Mouse (Mus musculus) brain, embryonic 18.5 days (tissue): ENCODE data around the gene En2.

Experiments used
- DNase-seq: peaks from one replicate; pipeline ENCODE4 v3.0.0-alpha.2; 2012; ENCODE audit warnings: low read depth, low spot score

En2 gene

DNA sequence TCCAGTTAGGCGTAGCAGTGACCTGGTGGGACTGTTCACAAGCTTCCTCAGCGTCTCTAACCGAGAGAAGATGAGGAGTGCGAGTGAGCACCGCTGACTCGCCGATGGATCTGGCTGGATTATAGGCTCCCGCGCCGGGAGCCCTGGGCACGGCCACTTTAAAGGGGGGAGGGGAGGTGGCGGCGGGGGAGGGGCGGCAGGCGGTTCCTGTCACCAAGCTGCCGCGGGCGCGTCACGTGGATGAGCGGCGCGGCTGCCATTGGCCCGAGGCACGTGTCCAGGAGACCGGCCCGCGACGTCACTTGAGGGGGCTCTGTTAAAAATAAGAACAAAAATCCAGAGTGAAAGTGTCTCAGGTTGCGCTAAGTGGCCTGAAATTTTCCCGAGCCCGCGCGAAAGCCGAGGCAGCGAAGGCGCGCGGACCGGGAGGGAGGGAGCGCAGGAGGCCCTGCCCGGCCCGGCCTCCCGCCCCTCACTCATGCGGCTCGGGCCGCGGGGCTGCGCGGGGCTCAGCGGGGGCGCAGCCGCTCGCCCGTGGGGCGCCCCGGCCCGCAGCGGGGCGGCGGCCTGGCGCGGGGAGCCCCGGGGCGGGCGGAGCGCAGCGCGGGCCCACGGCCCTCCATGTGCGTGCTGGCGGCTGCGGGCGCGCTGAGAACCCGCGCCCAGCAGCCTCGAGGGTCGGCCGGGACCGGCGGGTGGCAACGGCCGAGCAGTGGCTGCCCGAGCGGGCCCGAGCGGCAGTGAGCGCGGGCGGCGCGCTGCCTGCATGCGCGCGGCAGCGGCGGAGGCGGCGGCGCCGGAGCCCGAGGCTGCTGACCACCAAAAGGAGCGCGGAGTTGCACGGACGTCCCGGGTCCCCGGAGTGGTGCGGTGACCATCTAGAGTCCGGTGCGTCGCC lies at the start of gene En2:
Gene En2, plus strand, starts transcription at position 337 of the 898 bp plus-strand sequence.
- DNase-seq: no peak

DNA sequence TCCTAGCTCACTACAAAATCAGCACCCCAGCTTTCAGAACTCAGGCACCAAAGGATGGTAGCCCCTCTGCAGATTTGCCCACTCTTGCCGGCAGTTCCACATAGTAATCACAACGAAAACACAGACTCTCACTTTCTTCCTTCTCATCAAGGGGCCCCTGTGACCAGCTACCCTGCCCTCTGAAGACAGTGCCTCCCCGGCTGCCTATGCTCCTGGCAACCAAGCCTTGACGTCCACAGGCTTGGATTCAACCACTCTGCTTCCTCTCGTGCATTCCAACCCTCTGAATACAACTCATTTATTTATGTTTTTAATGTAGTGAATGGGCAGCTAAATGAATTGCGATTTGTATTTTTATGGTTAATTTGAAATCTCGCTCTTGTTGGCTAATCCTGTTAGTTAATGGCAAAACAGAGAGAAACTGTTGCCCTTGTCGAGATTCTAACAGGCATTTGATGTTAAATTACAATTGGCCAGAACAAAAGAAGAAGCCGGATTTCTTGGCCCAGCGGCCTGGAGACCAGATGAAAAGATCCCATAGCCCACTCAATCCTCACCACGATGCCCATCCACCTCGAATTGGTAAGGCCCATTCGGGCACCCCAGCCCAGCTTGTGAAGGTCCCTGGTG lies 48.1 kb upstream of the En2 start:
- DNase-seq: no peak

DNA sequence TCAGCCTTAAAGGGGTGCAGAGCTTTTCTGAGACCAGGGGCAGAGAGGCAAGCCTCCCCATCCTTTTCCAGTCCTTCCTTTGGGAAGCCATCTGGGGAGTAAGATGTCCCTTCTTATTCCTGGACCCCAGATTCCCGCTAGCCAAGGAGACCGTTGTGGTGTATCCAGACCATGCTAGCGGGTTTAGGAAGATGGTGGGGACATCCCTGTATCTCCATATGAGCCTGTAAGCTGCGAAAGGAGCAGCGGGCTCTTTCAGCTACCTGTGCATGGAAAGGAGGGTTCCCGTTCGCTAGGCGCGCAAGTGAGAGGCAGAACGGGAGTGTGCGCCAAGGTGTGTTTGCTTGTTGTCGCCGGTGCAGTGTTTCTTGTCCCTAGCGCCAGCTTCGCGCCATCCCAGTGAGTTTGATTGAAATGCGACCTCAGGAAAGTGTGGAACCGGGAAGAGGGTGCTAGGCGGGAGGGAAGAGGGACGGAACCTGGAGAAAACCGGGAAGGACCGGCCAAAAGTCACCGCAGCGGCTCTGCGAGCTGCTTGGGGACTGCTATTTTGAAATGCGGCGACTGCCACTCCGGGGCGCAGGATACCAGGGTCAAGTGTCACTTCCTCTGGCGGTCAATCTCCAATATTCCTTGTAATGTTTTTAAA lies 47.5 kb upstream of the En2 start:
- no peak for DNase-seq

DNA sequence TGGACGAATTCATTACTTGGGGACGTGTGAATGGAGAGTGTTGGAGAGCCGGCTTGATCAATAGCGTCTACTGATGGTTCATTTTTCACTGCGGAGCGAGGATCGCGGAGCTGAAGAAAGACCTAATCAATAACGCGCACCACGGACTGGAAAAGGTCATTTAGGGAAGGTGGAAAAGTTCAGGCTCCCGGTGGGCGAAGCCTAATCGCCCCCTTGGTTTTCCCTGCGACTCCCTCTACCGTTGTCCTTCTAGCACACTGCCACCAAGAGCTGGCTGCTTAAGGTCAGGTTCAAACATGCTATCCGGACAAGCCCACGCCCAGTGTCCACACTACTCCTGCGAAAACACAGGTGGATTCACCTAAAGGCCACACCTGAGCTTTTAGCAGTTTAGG lies 47.0 kb upstream of the En2 start:
- DNase-seq: no peak

DNA sequence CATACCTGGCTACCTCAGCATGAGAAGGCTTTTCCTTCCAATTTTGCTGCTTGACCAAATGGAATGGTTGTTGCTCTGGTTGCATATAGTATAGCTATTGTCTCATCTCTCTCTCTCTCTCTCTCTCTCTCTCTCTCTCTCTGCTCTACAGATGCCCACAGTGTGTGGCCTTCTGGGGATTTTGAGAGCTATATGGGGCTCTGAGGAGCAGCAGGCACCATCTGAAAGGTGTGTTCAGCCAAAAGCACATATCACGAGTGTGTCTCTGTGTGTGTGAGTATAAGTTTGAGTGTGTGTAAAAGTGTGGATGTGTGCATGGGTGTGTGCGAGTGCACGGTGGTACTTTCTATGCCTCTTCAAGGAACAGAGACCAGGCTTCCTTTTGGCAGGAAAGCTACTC lies 45.9 kb upstream of the En2 start:
- DNase-seq: no peak

DNA sequence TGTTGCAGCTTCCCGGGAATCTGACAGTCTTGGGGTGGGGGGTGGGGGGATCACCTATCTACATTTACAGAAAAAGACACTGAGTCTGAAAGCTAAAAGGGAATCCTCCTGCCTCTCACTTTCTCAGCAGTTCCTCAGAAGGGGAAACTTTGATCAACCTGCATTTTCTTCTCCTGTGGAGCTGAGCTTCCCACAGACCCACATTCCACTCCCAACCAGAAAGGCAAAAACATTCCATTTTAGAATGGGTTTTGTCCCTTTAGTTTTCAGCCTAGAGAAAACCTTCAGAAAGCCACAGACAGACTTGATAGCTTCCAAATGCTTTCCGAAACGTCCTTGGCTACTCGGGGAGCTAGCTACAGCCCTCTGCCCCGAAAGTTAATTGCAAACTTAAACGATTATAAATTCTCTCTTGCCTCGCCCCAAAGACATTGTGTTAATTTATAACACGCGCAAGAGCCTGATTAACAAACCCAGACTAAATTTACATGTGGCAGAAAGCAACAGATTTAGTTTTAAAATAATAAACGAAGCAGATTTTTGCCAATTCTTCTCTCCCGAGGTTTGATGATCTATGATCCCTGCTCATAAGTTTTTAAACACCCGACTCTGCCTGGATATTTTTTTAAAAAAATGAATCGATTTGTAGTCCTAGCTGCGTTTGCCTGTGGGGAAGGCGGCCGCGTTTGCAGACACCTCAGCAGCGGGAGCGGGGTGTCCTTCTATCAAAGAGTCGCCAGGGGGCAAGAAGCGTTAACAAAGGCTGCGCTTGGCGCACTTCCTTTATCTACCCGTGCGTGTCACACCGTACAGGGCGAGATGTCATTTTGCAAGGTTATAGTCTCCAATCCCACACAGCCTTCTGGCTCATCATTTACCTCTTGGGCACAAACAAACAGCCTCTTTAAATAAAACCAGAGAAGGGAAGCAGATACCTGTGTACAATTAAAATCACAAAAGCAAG lies 42.7 kb upstream of the En2 start:
- no peak for DNase-seq

DNA sequence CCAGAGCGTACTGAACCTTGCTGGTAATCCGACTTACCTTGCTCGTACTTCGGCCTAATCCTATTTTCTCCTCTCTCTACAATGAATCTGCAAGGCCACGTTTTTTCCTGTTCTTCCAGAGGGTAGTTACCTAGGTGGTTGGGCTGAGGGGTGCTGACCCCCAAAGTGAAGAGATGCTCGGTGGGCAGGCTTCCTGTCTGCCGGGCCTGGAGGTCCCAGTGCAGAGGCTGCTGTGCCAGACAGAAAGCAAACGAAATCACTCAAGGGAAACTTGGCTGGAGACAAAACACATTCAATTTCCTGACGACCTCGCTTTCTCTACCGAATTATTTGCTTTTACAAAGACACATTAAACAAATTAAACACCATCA lies 42.1 kb upstream of the En2 start:
- no peak for DNase-seq

DNA sequence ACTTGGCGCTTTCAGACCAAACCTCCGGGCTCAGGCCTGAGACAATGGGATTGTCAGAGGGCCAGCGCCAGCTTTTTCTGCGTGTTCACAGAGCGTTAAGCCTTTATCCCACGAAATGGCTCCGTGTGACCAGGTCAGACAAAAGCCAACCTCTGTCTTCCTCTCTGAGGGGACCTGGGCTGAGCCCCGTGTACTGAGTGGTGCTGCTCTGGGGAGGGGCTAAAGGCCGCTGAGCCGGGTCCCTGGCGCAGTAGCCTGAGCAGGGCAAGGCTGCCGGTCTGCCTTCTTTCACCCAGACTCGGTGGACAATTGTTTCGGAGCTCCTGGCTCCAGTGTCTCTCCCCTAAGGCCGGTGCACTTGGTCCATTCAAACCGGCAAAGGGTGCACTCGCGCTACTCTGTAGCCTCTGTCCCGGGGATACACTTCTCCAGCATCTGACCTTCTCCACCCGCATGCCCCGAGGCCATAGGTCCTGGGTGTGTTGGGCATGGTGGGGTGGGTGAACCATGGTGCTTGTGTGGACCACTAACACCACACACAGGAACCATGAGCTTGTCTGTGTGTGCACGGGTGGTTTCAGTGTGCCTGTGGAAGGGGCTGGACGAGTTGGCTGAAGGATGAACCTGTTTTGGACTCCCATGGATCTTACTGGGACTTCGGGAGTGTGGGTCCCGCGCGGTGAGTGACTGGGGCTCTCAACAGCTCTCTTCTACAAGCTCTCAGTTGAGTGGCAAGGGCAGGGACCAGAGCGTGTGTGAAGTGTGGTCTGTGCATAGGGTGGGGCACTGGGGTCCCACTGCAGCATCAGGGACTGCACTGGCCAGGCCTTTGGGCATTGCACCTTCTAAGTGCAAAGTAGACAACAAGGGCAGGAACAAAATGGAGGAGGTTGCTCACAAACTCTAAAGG lies 40.9 kb upstream of the En2 start:
- DNase-seq: no peak

DNA sequence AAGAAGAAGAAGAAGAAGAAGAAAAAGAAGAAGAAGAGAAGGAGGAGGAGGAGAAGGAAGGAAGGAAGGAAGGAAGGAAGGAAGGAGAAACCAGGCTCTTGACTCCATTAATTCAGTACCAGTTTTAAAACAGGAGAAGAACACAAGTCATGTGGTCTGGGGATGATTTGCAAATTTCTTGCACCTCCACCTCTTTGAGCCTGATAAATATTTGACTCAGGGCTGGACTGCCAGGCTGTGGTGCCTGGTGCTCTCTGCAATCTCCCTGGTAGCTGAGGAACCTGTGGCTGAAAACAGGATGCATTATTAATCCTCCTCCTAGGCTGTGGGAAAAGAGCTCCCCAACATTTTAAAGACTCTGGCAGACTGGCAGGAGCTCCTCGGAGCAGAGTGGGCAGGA lies 36.6 kb upstream of the En2 start:
- DNase-seq: no peak

DNA sequence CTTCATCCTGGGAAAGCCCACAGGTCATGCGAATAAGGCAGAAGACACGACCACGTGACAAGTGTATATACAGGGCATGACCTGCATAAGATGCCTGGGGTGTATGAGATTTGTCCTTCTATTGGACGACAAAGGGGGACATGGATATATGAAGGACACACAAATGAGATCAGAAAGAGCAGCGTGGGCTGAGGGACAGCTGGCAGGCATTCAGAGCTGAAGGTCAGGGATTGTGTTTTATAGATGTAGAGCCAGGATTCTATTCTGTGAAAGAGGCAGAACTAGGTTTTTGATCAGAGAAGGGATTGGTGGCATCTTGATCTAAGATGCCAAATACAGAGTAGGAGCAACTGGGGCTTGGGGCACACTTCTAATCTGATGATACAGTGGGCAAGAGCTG lies 33.3 kb upstream of the En2 start:
- no peak for DNase-seq

DNA sequence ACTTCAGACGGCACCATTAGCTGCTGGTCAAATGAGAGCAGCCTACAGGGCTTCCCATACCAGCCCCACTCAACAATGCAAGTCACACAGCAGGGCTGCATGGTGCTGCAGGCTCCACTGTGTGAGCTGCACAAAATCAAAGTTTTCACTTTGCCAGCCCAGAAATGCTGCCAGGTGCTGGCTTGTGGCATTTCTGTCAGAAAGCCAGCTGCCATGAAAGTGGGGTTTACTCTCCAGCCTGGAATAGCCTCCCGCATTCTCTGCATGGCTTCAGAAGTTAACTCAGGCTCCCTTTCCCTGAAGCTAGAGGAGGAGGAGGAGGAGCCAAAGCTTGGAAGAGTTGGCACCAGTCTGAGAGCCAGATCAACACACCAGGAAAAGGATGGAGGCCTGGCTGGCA lies 29.1 kb upstream of the En2 start:
- no peak for DNase-seq

DNA sequence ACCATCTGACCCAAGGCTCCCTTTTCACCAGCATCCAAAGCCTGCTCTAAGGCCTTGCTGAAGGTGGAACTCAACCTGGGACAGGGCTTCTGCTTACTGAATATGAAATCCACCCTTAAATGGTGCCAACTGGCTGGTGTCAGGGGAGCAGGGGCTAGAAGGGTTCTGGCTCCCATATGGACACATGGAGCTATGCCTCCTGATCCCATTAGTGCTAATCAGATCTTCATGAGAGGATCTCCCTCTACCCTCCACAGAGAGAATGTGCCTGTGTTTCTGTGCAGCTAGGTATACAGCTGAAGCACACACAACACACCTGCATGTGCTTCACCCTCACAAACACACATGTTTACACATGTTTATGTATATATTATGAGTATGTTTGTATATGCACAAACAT lies 20.9 kb upstream of the En2 start:
- no peak for DNase-seq

DNA sequence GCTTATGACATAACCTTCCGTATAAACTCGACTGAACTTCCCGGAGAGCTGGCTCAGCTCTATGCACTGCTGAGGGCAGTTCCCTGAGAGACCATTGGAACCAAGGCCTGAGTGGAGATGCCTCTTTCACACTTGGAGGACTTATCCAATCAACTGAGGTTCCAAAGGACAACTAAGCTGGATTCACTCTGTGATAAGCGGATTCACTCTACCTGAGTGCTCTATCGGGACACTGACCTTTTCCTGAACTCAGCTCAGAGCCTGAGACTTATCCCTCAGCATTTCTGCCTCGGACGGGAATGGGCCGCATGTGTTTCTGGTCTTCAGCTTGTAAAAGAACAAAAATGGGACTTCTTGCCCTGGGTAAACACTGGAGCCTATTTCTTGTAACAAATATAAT lies 19.5 kb upstream of the En2 start:
- DNase-seq: no peak

DNA sequence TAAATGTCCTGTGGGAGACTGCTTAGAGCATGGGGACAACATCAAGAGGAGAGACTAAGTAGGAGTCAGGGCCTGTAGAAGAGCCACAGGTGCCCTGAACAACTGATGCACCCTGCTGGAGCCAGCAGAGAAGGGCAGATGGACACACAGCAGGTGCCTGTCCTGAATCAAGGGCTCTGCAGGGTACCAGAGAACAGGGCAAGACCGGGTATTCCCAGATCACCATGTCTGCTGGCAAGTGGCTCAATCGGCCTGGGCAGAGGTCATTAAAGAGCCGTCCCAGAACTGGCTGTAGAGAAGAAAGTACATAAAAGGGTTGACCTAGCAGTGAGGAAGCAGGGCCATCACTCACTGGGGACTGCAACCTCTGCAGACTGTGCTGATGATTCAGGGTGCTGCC lies 17.0 kb upstream of the En2 start:
- DNase-seq: no peak

DNA sequence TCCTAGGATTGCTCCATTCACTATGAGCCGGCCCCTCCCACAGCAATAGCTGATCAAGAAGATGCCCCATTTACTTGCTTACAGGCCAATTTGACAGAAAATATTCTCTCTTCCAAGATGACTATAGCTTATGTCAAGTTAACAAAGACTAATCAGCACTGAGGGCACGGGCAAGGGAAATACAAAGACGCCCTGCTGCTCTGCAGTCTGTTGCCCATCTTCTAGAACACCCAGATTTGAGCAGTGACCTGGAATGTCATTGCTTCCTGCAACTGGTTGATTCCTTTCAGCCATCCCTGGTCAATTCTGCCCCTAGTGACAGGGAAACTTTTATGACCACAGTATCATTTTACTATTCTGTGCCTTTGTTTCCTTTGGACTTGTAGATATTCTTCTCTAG lies 16.1 kb upstream of the En2 start:
- no peak for DNase-seq

DNA sequence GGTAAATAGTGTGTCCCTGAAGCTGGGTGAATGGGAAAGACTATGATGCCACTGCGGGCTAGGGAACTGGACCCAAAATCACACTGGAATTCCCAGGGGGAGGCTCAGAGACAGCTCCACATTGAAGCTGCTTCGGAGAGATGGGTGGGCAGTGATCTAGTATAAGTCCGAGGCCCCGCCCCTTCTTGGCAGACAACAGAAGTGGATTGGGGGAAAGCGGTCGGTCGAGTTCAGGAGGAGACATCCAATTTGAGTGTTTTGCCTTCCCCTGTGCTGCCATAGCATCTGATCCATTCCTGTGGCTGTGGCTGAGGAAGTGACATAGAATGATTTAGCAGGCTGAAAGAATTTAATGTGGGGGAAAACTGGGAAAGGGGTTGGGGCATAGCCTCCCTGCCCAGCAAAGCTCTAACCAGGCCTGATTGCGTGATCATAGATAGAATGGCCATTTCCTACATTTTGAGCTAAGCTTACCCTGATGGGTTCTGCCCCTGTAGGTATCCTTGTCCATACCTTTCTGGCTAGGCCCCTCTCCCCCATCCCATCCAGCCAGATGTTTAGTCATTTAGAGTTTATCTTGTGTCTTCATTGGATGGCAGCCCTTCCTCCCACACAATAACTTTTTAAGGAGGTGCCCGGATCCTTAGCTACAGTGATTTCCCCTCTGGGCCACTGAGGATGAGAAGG lies 8.3 kb upstream of the En2 start:
- no peak for DNase-seq

DNA sequence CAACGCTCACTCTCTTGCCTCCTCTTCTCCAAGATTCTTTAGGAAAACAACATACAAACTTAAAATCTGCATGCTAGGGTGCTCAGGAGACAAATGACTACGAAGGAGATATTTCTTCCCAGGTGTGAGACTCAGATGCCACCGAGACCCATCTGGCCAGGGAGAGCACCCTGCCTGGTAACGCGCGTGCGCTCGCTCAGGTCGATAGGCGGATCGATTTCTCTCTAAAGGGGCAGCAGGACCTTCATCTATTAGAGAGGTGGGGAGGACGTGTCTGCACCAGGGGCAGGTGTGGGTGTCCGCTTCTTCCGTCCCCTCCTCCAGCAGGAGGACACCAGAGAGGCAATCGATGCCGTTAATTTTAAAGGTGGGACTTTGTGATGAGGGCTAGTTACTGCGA lies 7.7 kb upstream of the En2 start:
- DNase-seq: no peak

DNA sequence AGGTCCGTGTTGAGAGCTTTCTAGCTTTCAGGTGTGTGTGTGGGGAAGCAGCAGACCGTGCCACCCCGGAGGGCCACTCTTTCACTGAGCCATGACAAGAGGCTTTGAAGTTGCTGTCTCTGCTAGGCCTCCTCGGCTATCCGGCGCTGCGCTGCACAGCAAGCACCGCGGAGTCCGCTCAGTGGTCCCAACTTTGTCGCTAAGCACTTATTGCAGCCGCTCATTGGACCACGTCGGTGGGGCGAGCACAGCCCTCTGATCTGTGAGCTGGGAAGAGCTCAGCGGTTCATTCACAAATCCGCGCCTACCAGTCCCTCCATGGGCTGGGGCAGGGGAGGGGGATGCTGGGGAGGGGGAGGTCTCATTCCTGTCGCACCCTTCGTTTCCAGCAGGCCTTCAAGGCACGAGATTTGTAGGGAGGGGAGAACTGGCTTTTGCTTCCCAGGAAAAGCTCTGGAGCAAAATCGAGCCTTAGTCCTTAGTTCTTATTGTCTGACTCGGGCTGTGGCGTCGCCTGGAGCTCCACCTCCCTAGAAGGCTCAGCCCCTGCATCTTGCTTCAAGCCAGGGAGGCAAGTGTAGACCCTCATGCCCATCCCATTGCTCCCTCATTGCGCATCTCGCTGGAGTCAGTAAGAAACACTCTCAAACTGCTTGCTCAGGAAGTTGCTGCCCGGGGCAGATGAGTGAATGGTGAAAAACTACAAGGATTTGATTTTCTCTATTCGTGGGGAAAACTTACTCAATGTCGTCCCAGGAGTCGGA lies 7.0 kb upstream of the En2 start:
- no peak for DNase-seq

DNA sequence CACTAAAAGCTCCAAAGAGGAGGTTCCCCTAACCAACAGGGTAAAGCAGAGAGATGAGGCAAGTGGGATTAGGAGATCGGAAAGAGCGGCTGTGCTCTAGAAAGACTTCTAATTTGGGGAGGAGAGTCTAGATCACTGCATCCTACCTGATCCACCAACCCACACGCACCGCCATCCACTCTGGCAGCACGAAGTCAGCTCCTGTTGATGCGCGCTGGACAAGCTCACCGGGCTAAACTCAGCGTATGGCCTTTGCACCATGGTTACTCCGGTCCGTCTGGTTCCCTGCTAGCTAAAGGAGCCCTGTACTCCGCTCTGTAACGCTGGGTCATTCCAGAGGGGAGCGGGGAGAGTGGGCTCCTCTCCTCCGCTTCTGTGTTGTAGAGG lies 6.4 kb upstream of the En2 start:
- no peak for DNase-seq
